Mouse (Mus musculus) MEL (cell line): ENCODE data around the gene Cebpg.

Source experiments
- CTCF ChIP-seq, 3 experiments: IDR thresholded peaks in 2 of 3; conservative IDR thresholded peaks in 1 of 3; 2 replicates each; pipeline ENCODE4 v1.5.1; 2011 to 2012; ENCODE audit warnings: low read length in 3 of 3, low read depth in 2 of 3, mild to moderate bottlenecking in 2 of 3, improper control_type of control experiment in 1 of 3, inconsistent platforms in 1 of 3, mixed read lengths in 1 of 3, moderate library complexity in 1 of 3; ENCODE audit not compliant: control insufficient read depth in 1 of 3, insufficient read depth in 1 of 3, poor library complexity in 1 of 3, severe bottlenecking in 1 of 3
- ELF1 ChIP-seq: IDR thresholded peaks from 2 replicates; pipeline ENCODE4 v1.6.1; 2014; ENCODE audit warnings: low read depth, mild to moderate bottlenecking, inconsistent platforms, low read length, improper control_type of control experiment, moderate library complexity
- EP300 ChIP-seq, 2 experiments: IDR thresholded peaks; 2 replicates each; pipeline ENCODE4 v1.6.1; 2011; ENCODE audit warnings: improper control_type of control experiment in 2 of 2, low read length in 2 of 2, low read depth in 1 of 2, mild to moderate bottlenecking in 1 of 2
- MAFK ChIP-seq: IDR thresholded peaks from 2 replicates; pipeline ENCODE4 v1.6.1; 2011; ENCODE audit warnings: low read depth, mild to moderate bottlenecking, low read length, improper control_type of control experiment, borderline replicate concordance
- POLR2A ChIP-seq, 2 experiments: IDR thresholded peaks; 2 replicates each; pipeline ENCODE4 v1.6.1; 2011 to 2012; ENCODE audit warnings: low read length in 2 of 2, mild to moderate bottlenecking in 2 of 2, control low read depth in 1 of 2, improper control_type of control experiment in 1 of 2, low read depth in 1 of 2, moderate library complexity in 1 of 2; ENCODE audit not compliant: control insufficient read depth in 1 of 2, insufficient read depth in 1 of 2, poor library complexity in 1 of 2
- POLR2AphosphoS2 ChIP-seq: IDR thresholded peaks from 2 replicates; pipeline ENCODE4 v1.6.1; 2011; ENCODE audit warnings: low read length, improper control_type of control experiment
- RAD21 ChIP-seq: IDR thresholded peaks from 2 replicates; pipeline ENCODE4 v1.6.1; 2011; ENCODE audit warnings: mild to moderate bottlenecking, low read depth, low read length, improper control_type of control experiment
- USF1 ChIP-seq: IDR thresholded peaks from 2 replicates; pipeline ENCODE4 v1.6.1; 2014; ENCODE audit warnings: low read depth, mild to moderate bottlenecking, inconsistent platforms, low read length, improper control_type of control experiment, moderate library complexity
- ZKSCAN1 ChIP-seq: IDR thresholded peaks from 2 replicates; pipeline ENCODE4 v1.6.1; 2012; ENCODE audit warnings: low read depth, mild to moderate bottlenecking, inconsistent platforms, low read length, improper control_type of control experiment, moderate library complexity
- ZMIZ1 ChIP-seq: IDR thresholded peaks from 2 replicates; pipeline ENCODE4 v1.6.1; 2012; ENCODE audit warnings: low read depth, mild to moderate bottlenecking, inconsistent platforms, low read length, improper control_type of control experiment, moderate library complexity

DNA sequence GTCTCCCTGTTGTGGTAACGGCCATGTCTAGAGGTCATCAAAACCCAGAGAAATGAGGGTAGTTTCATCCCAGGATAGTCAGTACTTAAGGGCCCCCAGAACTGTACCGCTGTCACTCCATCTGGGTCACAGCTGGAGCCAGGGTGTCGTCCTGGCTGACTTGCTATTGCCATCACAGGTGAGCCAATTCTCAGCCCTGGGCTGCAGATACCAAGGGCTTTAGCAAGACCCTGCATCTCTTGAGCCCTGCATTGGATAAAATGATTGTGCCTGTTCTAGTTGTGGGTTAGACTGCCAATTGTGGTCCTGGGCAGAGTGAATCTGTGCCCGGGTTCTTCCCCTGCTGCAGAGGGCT lies 30.1 kb downstream of the Cebpg start:
- TF ChIP-seq USF1 (no peak), ZMIZ1 (no peak), ELF1 (no peak), EP300 (IDR thresholded peaks at IDR 0.05; ENCODE audit: low read depth in 1 of 2, low read length in 2 of 2) (no peak), RAD21 (no peak), MAFK (no peak), POLR2A (IDR thresholded peaks at IDR 0.05; ENCODE audit: control insufficient read depth in 1 of 2, insufficient read depth in 1 of 2, low read depth in 1 of 2, low read length in 2 of 2, poor library complexity in 1 of 2) (no peak), CTCF (IDR thresholded peaks at IDR 0.05 in 2 of 3, conservative IDR thresholded peaks at IDR 0.05 in 1 of 3; ENCODE audit: control insufficient read depth in 1 of 3, insufficient read depth in 1 of 3, low read depth in 2 of 3, low read length in 3 of 3, poor library complexity in 1 of 3, severe bottlenecking in 1 of 3) (no peak), ZKSCAN1 (no peak), POLR2AphosphoS2 (no peak)
